Mouse (Mus musculus) cortical plate, adult 2 months (tissue): ENCODE results near the gene 1110051M20Rik. TPM values are rescaled to one million over a fixed set of nuclear protein-coding genes. Genes with fewer than 3 reads are reported as not detected.

ENCODE experiments used
- H3K27ac ChIP-seq: fragments of 200-500 bp; 2 replicates; pipeline ENCODE4 v1.5.1; 2012; ENCODE audit warnings: low read length, control low read depth, inconsistent platforms; ENCODE audit not compliant: insufficient read depth
- H3K4me1 ChIP-seq: fragments of 200-500 bp; 2 replicates; pipeline ENCODE4 v1.6.1; 2011; ENCODE audit warnings: low read length; ENCODE audit not compliant: control insufficient read depth, insufficient read depth
- H3K4me3 ChIP-seq: fragments of 200-500 bp; 2 replicates; pipeline ENCODE4 v1.5.1; 2011; ENCODE audit warnings: mild to moderate bottlenecking, low read length, control low read depth; ENCODE audit not compliant: insufficient read depth
- CTCF ChIP-seq: fragments of 200-500 bp; IDR thresholded peaks from 2 replicates; pipeline ENCODE4 v1.5.1; 2011; ENCODE audit warnings: mild to moderate bottlenecking, control low read depth, low read length; ENCODE audit not compliant: insufficient read depth; ENCODE audit errors: extremely low read depth
- POLR2A ChIP-seq: fragments of 200-500 bp; IDR thresholded peaks from 2 replicates; pipeline ENCODE4 v1.6.1; 2011; ENCODE audit warnings: mild to moderate bottlenecking, low read length, control low read depth; ENCODE audit not compliant: insufficient read depth; ENCODE audit errors: extremely low read depth
- polyA plus RNA-seq: library from polyadenylated mRNA; depleted of rRNA; stranded (reverse); fragments of >200 nt; gene quantifications from 2 replicates; pipeline ENCODE4 v1.2.3, GENCODE M21; 2012

The 1110051M20Rik gene
- polyA plus RNA-seq, 1 experiment: 121 TPM

GRCm38 (mm10) chr2:91284375-91285199 lies 159.9 kb downstream of the 1110051M20Rik start:
- no peak for TF ChIP-seq POLR2A
- TF ChIP-seq CTCF: no peak
- 0 out of 2 replicates have a peak overlapping the region, but pooled peaks have one; percentile 43 for H3K27ac ChIP-seq
- no peak overlapping the region for H3K4me3 ChIP-seq
- peaks cover 3% of the 10 kb centered on the region; the same call in 1 of the 2 replicates for H3K4me1 ChIP-seq

- TF ChIP-seq POLR2A (no peak), CTCF (no peak)
- Histone ChIP-seq H3K4me1 (peaks cover 3% of the 10 kb centered on the region; the same call in 1 of the 2 replicates), H3K4me3 (no peak overlapping the region), H3K27ac (0 out of 2 replicates have a peak overlapping the region, but pooled peaks have one; percentile 43)
These were observed 160.5 kb downstream of the 1110051M20Rik start for GRCm38 (mm10) chr2:91283972-91284371.

GRCm38 (mm10) chr2:91281366-91281765 lies 163.1 kb downstream of the 1110051M20Rik start:
- H3K4me3 ChIP-seq: no peak overlapping the region
- no peak overlapping the region for H3K27ac ChIP-seq
- no peak for TF ChIP-seq CTCF
- TF ChIP-seq POLR2A: no peak
- H3K4me1 ChIP-seq: peaks cover 3% of the 10 kb centered on the region; the same call in 1 of the 2 replicates

- TF ChIP-seq CTCF: no peak
- no peak for TF ChIP-seq POLR2A
- Histone ChIP-seq H3K4me3 (no peak overlapping the region), H3K4me1 (no peaks in the 10 kb centered on the region), H3K27ac (no peak overlapping the region)
These were observed 165.1 kb downstream of the 1110051M20Rik start for GRCm38 (mm10) chr2:91279372-91279755.

- Histone ChIP-seq H3K4me1 (no peaks in the 10 kb centered on the region), H3K27ac (no peak overlapping the region), H3K4me3 (no peak overlapping the region)
- TF ChIP-seq CTCF: peak; percentile 68
- TF ChIP-seq POLR2A: no peak; the same call in 1 of the 2 replicates
These were observed 165.6 kb downstream of the 1110051M20Rik start for GRCm38 (mm10) chr2:91278749-91279371.

GRCm38 (mm10) chr2:91269687-91270133 lies 174.8 kb downstream of the 1110051M20Rik start:
- Histone ChIP-seq H3K27ac (no peak overlapping the region), H3K4me1 (no peaks in the 10 kb centered on the region; the same call in 1 of the 2 replicates), H3K4me3 (no peak overlapping the region)
- TF ChIP-seq CTCF (no peak), POLR2A (no peak)

- Histone ChIP-seq H3K4me3 (no peak overlapping the region), H3K4me1 (no peaks in the 10 kb centered on the region; the same call in 1 of the 2 replicates), H3K27ac (no peak overlapping the region)
- TF ChIP-seq CTCF: no peak
- no peak for TF ChIP-seq POLR2A
These were observed 175.8 kb downstream of the 1110051M20Rik start for GRCm38 (mm10) chr2:91268706-91269105.

- H3K4me1 ChIP-seq: no peaks in the 10 kb centered on the region; the same call in 1 of the 2 replicates
- H3K27ac ChIP-seq: no peak overlapping the region
- no peak for TF ChIP-seq CTCF
- TF ChIP-seq POLR2A: no peak
- H3K4me3 ChIP-seq: no peak overlapping the region
These were observed 176.5 kb downstream of the 1110051M20Rik start for GRCm38 (mm10) chr2:91268042-91268441.

- peak within 1 kb of the TSS; percentile 88 for H3K27ac ChIP-seq
- TF ChIP-seq CTCF (no peak), POLR2A (peak; percentile 72)
- H3K4me1 ChIP-seq: no peaks in the 10 kb centered on the region; the same call in 1 of the 2 replicates
- peak within 1 kb of the TSS; percentile 97 for H3K4me3 ChIP-seq
These were observed 179.5 kb downstream of the 1110051M20Rik start, which contains the start of gene Arfgap2 for GRCm38 (mm10) chr2:91264711-91265681. Gene Arfgap2, plus strand, starts transcription at chr2:91264974.
